Mouse (Mus musculus): ENCODE measurements around the gene Pilrb1. TPM values are rescaled to one million over a fixed set of nuclear protein-coding genes. Genes with fewer than 3 reads are reported as not detected.
"Not testable (repeated sequence)": the region's sequence is repeated elsewhere in the genome, so short reads cannot be mapped to it uniquely, and the experiment has no call there.

Pilrb1 gene
- total and polyA plus RNA-seq, 2 experiments from 2014 or later, result not detected

- peak; percentile 31; the same call in 1 of the 2 replicates for TF ChIP-seq CTCF (IDR thresholded peaks at IDR 0.05; ENCODE audit: low read depth)
These were observed 20.0 kb upstream of the Pilrb1 start for GRCm38 (mm10) chr5:137877860-137878259.

GRCm38 (mm10) chr5:137875054-137875453 lies 17.1 kb upstream of the Pilrb1 start:
- TF ChIP-seq CTCF (IDR thresholded peaks at IDR 0.05; ENCODE audit: low read depth), result no peak
- H3K27ac ChIP-seq, result no peak overlapping the region
- H3K4me1 ChIP-seq (ENCODE audit: insufficient read depth, low read length), result no peaks in the 10 kb centered on the region
- no peak overlapping the region for H3K4me2 ChIP-seq (ENCODE audit: low read depth, low read length)
- WGBS, result 89% methylated on average over 2 of the region's 2 CpGs
- H3K27me3 ChIP-seq (ENCODE audit: insufficient read depth, low read length), result no peaks in the 10 kb centered on the region
- ATAC-seq (no peak), DNase-seq (ENCODE audit: low spot score) (no peak)
- no peaks in the 10 kb centered on the region for H3K9me3 ChIP-seq (ENCODE audit: low read length)
- no peak overlapping the region for H3K9ac ChIP-seq (replicated peaks; ENCODE audit: low read length)
- no peak overlapping the region for H3K4me3 ChIP-seq (ENCODE audit: low read length)
- no peaks in the 10 kb centered on the region for H3K36me3 ChIP-seq (ENCODE audit: insufficient read depth, low read length)

More at GRCm38 (mm10) chr5:137877860-137878259, 20.0 kb upstream of the Pilrb1 start:
- Histone ChIP-seq H3K4me3 (ENCODE audit: low read length) (no peak overlapping the region), H3K9me3 (ENCODE audit: low read length) (no peaks in the 10 kb centered on the region), H3K9ac (replicated peaks; ENCODE audit: low read length) (no peak overlapping the region), H3K27ac (no peak overlapping the region), H3K36me3 (ENCODE audit: insufficient read depth, low read length) (no peaks in the 10 kb centered on the region), H3K4me2 (ENCODE audit: low read depth, low read length) (no peak overlapping the region), H3K4me1 (ENCODE audit: insufficient read depth, low read length) (no peaks in the 10 kb centered on the region), H3K27me3 (ENCODE audit: insufficient read depth, low read length) (no peaks in the 10 kb centered on the region)
- DNase-seq (ENCODE audit: low spot score) (peak; percentile 17), ATAC-seq (no peak)
- 57% methylated on average over 2 of the region's 2 CpGs for WGBS

- H3K4me2 ChIP-seq (ENCODE audit: low read depth, low read length); H3K4me1 ChIP-seq (ENCODE audit: insufficient read depth, low read length); H3K27me3 ChIP-seq (ENCODE audit: insufficient read depth, low read length); H3K9ac ChIP-seq (replicated peaks; ENCODE audit: low read length); ATAC-seq; H3K4me3 ChIP-seq (ENCODE audit: low read length); H3K9me3 ChIP-seq (ENCODE audit: low read length); DNase-seq (ENCODE audit: low spot score); H3K36me3 ChIP-seq (ENCODE audit: insufficient read depth, low read length); H3K27ac ChIP-seq: not testable (repeated sequence)
- WGBS, result 36% methylated on average over 1 of the region's 1 CpGs
These were observed 14.4 kb upstream of the Pilrb1 start for GRCm38 (mm10) chr5:137872381-137872702.

GRCm38 (mm10) chr5:137871644-137872380 lies 13.9 kb upstream of the Pilrb1 start, which contains the start of gene Pilrb2:
Gene Pilrb2, minus strand, starts transcription at chr5:137871815.
- DNase-seq (ENCODE audit: low spot score), result not testable (repeated sequence)
- 78% methylated on average over 2 of the region's 3 CpGs for WGBS

GRCm38 (mm10) chr5:137868600-137868999 lies 10.7 kb upstream of the Pilrb1 start:
- H3K9ac ChIP-seq (replicated peaks; ENCODE audit: low read length); H3K9me3 ChIP-seq (ENCODE audit: low read length); H3K4me3 ChIP-seq (ENCODE audit: low read length); DNase-seq (ENCODE audit: low spot score); H3K27ac ChIP-seq; H3K36me3 ChIP-seq (ENCODE audit: insufficient read depth, low read length); H3K27me3 ChIP-seq (ENCODE audit: insufficient read depth, low read length); H3K4me2 ChIP-seq (ENCODE audit: low read depth, low read length); ATAC-seq; H3K4me1 ChIP-seq (ENCODE audit: insufficient read depth, low read length): not testable (repeated sequence)
- WGBS, result 70% methylated on average over 2 of the region's 2 CpGs

More at GRCm38 (mm10) chr5:137871644-137872380, 13.9 kb upstream of the Pilrb1 start, which contains the start of gene Pilrb2:
- not testable (repeated sequence) for H3K36me3 ChIP-seq (ENCODE audit: insufficient read depth, low read length); H3K9ac ChIP-seq (replicated peaks; ENCODE audit: low read length); H3K27me3 ChIP-seq (ENCODE audit: insufficient read depth, low read length); H3K4me2 ChIP-seq (ENCODE audit: low read depth, low read length); H3K4me3 ChIP-seq (ENCODE audit: low read length); H3K9me3 ChIP-seq (ENCODE audit: low read length); ATAC-seq; H3K4me1 ChIP-seq (ENCODE audit: insufficient read depth, low read length); H3K27ac ChIP-seq

- not testable (repeated sequence) for H3K27ac ChIP-seq; ATAC-seq; H3K36me3 ChIP-seq (ENCODE audit: insufficient read depth, low read length); DNase-seq (ENCODE audit: low spot score); H3K9ac ChIP-seq (replicated peaks; ENCODE audit: low read length); H3K4me3 ChIP-seq (ENCODE audit: low read length); H3K4me2 ChIP-seq (ENCODE audit: low read depth, low read length); H3K27me3 ChIP-seq (ENCODE audit: insufficient read depth, low read length); H3K4me1 ChIP-seq (ENCODE audit: insufficient read depth, low read length); H3K9me3 ChIP-seq (ENCODE audit: low read length)
- 86% methylated on average over 1 of the region's 1 CpGs for WGBS
These were observed 6.1 kb upstream of the Pilrb1 start for GRCm38 (mm10) chr5:137864008-137864407.

- not testable (repeated sequence) for H3K4me1 ChIP-seq (ENCODE audit: insufficient read depth, low read length); H3K27me3 ChIP-seq (ENCODE audit: insufficient read depth, low read length); ATAC-seq; H3K9me3 ChIP-seq (ENCODE audit: low read length); H3K4me3 ChIP-seq (ENCODE audit: low read length); H3K27ac ChIP-seq; H3K4me2 ChIP-seq (ENCODE audit: low read depth, low read length); H3K9ac ChIP-seq (replicated peaks; ENCODE audit: low read length); H3K36me3 ChIP-seq (ENCODE audit: insufficient read depth, low read length); DNase-seq (ENCODE audit: low spot score)
- WGBS, result 70% methylated on average over 4 of the region's 5 CpGs
These were observed 1.0 kb downstream of the Pilrb1 start for GRCm38 (mm10) chr5:137856870-137857269.

- H3K27ac ChIP-seq; H3K9ac ChIP-seq (replicated peaks; ENCODE audit: low read length); H3K4me3 ChIP-seq (ENCODE audit: low read length); H3K36me3 ChIP-seq (ENCODE audit: insufficient read depth, low read length); H3K4me2 ChIP-seq (ENCODE audit: low read depth, low read length); H3K4me1 ChIP-seq (ENCODE audit: insufficient read depth, low read length); DNase-seq (ENCODE audit: low spot score); H3K9me3 ChIP-seq (ENCODE audit: low read length); ATAC-seq; H3K27me3 ChIP-seq (ENCODE audit: insufficient read depth, low read length): not testable (repeated sequence)
- WGBS, result 79% methylated on average over 3 of the region's 3 CpGs
These were observed 3.0 kb downstream of the Pilrb1 start for GRCm38 (mm10) chr5:137854907-137855306.

- H3K4me1 ChIP-seq (ENCODE audit: insufficient read depth, low read length); ATAC-seq; H3K9ac ChIP-seq (replicated peaks; ENCODE audit: low read length); H3K9me3 ChIP-seq (ENCODE audit: low read length); H3K4me2 ChIP-seq (ENCODE audit: low read depth, low read length); H3K27ac ChIP-seq; H3K4me3 ChIP-seq (ENCODE audit: low read length); DNase-seq (ENCODE audit: low spot score); H3K36me3 ChIP-seq (ENCODE audit: insufficient read depth, low read length); H3K27me3 ChIP-seq (ENCODE audit: insufficient read depth, low read length): not testable (repeated sequence)
- 94% methylated on average over 1 of the region's 1 CpGs for WGBS
These were observed 7.6 kb downstream of the Pilrb1 start for GRCm38 (mm10) chr5:137850313-137850712.

GRCm38 (mm10) chr5:137837110-137837509 lies 20.8 kb downstream of the Pilrb1 start:
- not testable (repeated sequence) for H3K27me3 ChIP-seq (ENCODE audit: insufficient read depth, low read length)

More at GRCm38 (mm10) chr5:137837110-137837509, 20.8 kb downstream of the Pilrb1 start:
- not testable (repeated sequence) for DNase-seq (ENCODE audit: low spot score); H3K36me3 ChIP-seq (ENCODE audit: insufficient read depth, low read length); H3K4me2 ChIP-seq (ENCODE audit: low read depth, low read length); H3K27ac ChIP-seq; ATAC-seq; H3K4me3 ChIP-seq (ENCODE audit: low read length); H3K9me3 ChIP-seq (ENCODE audit: low read length); H3K4me1 ChIP-seq (ENCODE audit: insufficient read depth, low read length); H3K9ac ChIP-seq (replicated peaks; ENCODE audit: low read length)
